Mouse (Mus musculus) MEL (cell line): ENCODE measurements around the gene Kmt2d.

ENCODE experiments used
- CHD1 ChIP-seq: IDR thresholded peaks from 2 replicates; pipeline ENCODE4 v1.6.1; 2012; ENCODE audit warnings: low read depth, mild to moderate bottlenecking, inconsistent platforms, low read length, improper control_type of control experiment
- CHD2 ChIP-seq: IDR thresholded peaks from 2 replicates; pipeline ENCODE4 v1.6.1; 2011; ENCODE audit warnings: low read length, improper control_type of control experiment
- CTCF ChIP-seq, 3 experiments: IDR thresholded peaks in 2 of 3; conservative IDR thresholded peaks in 1 of 3; 2 replicates each; pipeline ENCODE4 v1.5.1; 2011 to 2012; ENCODE audit warnings: low read length in 3 of 3, low read depth in 2 of 3, mild to moderate bottlenecking in 2 of 3, improper control_type of control experiment in 1 of 3, inconsistent platforms in 1 of 3, mixed read lengths in 1 of 3, moderate library complexity in 1 of 3; ENCODE audit not compliant: control insufficient read depth in 1 of 3, insufficient read depth in 1 of 3, poor library complexity in 1 of 3, severe bottlenecking in 1 of 3
- E2F4 ChIP-seq: IDR thresholded peaks from 2 replicates; pipeline ENCODE4 v1.6.1; 2011; ENCODE audit warnings: low read depth, low read length, improper control_type of control experiment, borderline replicate concordance
- ETS1 ChIP-seq: IDR thresholded peaks from 2 replicates; pipeline ENCODE4 v1.6.1; 2012; ENCODE audit warnings: low read depth, mild to moderate bottlenecking, inconsistent platforms, low read length, improper control_type of control experiment, moderate library complexity
- GATA1 ChIP-seq: IDR thresholded peaks from 2 replicates; pipeline ENCODE4 v1.6.1; 2011; ENCODE audit warnings: low read depth, low read length, improper control_type of control experiment
- KAT2A ChIP-seq: conservative IDR thresholded peaks from 2 replicates; pipeline ENCODE4 v1.6.1; 2012; ENCODE audit warnings: low read depth, low read length, improper control_type of control experiment, inconsistent platforms
- MAFK ChIP-seq: IDR thresholded peaks from 2 replicates; pipeline ENCODE4 v1.6.1; 2011; ENCODE audit warnings: low read depth, mild to moderate bottlenecking, low read length, improper control_type of control experiment, borderline replicate concordance
- POLR2A ChIP-seq, 2 experiments: IDR thresholded peaks; 2 replicates each; pipeline ENCODE4 v1.6.1; 2011 to 2012; ENCODE audit warnings: low read length in 2 of 2, mild to moderate bottlenecking in 2 of 2, control low read depth in 1 of 2, improper control_type of control experiment in 1 of 2, low read depth in 1 of 2, moderate library complexity in 1 of 2; ENCODE audit not compliant: control insufficient read depth in 1 of 2, insufficient read depth in 1 of 2, poor library complexity in 1 of 2
- RAD21 ChIP-seq: IDR thresholded peaks from 2 replicates; pipeline ENCODE4 v1.6.1; 2011; ENCODE audit warnings: mild to moderate bottlenecking, low read depth, low read length, improper control_type of control experiment
- RCOR1 ChIP-seq: IDR thresholded peaks from 2 replicates; pipeline ENCODE4 v1.6.1; 2012; ENCODE audit warnings: low read depth, mild to moderate bottlenecking, inconsistent platforms, low read length, improper control_type of control experiment
- USF1 ChIP-seq: IDR thresholded peaks from 2 replicates; pipeline ENCODE4 v1.6.1; 2014; ENCODE audit warnings: low read depth, mild to moderate bottlenecking, inconsistent platforms, low read length, improper control_type of control experiment, moderate library complexity
- ZC3H11A ChIP-seq: IDR thresholded peaks from 2 replicates; pipeline ENCODE4 v1.6.1; 2012; ENCODE audit warnings: low read depth, mild to moderate bottlenecking, inconsistent platforms, low read length, improper control_type of control experiment

DNA sequence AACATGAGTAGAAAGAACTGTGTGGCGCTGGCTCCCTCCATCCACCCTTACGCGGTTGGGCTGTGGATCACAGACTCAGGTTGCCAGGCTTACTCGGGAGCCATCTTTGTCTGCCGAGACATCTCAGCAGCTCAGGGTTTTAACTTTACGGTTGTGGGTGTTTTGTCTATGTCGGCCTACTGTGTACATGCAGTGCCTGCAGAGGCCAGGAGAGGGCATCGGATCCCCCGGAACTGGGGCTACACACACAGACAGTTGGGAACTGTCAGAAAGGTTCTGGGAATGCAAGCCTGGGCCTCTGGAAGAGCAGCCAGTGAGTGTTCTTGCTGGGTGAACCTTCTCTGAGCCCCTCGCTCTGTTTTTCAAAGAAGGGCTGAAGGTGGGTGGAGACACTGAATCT, 49.6 kb downstream of the Kmt2d start:
- TF ChIP-seq MAFK, result no peak
- peak; percentile 72 to 84 (median 82) for TF ChIP-seq CTCF (IDR thresholded peaks at IDR 0.05 in 2 of 3, conservative IDR thresholded peaks at IDR 0.05 in 1 of 3; ENCODE audit: control insufficient read depth in 1 of 3, insufficient read depth in 1 of 3, low read depth in 2 of 3, low read length in 3 of 3, poor library complexity in 1 of 3, severe bottlenecking in 1 of 3)
- TF ChIP-seq RCOR1, result no peak
- TF ChIP-seq CHD1, result no peak
- no peak for TF ChIP-seq POLR2A (IDR thresholded peaks at IDR 0.05; ENCODE audit: control insufficient read depth in 1 of 2, insufficient read depth in 1 of 2, low read depth in 1 of 2, low read length in 2 of 2, poor library complexity in 1 of 2)
- TF ChIP-seq RAD21, result peak; percentile 26
- TF ChIP-seq USF1, result no peak
- TF ChIP-seq KAT2A, result no peak
- TF ChIP-seq ETS1, result no peak
- no peak for TF ChIP-seq E2F4
- 0 out of 2 replicates have a peak, but pooled peaks have one; percentile 5 for TF ChIP-seq ZC3H11A
- TF ChIP-seq GATA1, result no peak
- no peak for TF ChIP-seq CHD2
